Mouse (Mus musculus) liver, embryonic 14.5 days (tissue): ENCODE measurements around the gene Slc9b2.

ENCODE experiments used
- CTCF ChIP-seq: IDR thresholded peaks from 2 replicates; pipeline ENCODE4 v1.5.1; 2016; ENCODE audit warnings: antibody characterized with exemption, low read depth, control low read depth
- EP300 ChIP-seq: IDR thresholded peaks from 2 replicates; pipeline ENCODE4 v1.6.1; 2016; ENCODE audit warnings: antibody characterized with exemption, low read depth

DNA sequence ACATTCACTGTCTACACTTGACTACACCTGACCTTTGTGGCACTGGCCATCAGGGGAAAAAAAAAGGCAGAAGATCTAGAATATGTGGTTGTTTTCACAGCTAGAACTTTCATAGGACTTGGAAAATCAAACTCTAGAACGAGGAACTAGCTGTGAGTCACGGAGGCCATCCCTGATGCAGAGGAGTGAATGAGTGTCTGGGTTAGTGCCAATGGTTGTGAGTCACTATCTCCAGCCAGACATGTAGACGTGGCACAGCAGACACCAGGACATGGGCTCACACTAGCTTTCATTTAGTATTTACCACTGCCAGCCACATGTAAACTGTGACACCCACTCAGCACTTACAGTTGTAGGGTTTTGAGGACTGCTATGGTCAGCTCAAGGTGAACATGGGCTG lies 8.9 kb upstream of the Slc9b2 start:
- TF ChIP-seq CTCF = no peak
- no peak for TF ChIP-seq EP300
